Mouse (Mus musculus): ENCODE data around the gene Lbhd2.

Gene Lbhd2

DNA sequence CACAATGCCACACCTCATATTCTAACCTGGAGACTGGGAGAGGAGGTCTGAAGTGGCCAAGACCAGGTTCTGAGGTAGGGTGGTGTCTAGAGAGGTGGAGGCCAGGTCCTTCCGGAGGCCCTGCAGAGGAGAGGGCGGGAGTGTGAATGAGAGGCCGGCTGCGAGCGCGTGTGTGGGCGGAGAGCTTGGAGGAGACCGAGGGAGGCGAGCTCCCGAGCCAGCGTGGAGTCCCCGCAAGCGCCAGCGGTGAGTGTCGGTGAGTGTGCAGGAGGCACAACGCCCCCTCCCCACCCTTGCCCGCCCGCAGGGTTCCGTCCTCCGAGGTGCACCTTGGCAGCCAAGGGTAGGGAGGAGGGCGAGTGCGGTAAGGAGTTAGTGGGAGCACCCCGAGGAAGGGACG lies at the start of gene Lbhd2:
Gene Lbhd2, plus strand, starts transcription at position 188 of the 400 bp plus-strand sequence.
- DNase-seq (ENCODE audit: low read depth, low spot score), result peak; percentile 31

DNA sequence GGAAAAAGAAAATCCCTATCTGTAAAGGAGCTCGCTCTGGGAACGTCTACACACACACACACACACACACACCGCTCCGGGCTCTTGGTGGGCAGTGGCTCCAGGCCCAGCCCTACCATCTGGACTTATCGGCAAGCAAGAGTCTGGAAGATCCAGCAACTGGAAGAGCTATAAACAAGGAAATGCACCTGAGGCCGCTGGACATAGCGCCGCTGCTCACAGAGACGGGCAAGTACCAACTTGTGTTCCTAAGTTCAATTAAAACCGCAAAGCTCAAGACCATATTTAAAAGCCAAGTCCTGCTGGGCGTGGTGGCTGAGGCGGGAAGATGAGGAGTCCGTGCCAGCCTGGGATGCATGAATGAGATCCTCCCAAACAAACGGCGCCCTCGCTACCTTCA lies 45.9 kb upstream of the Lbhd2 start:
- DNase-seq (ENCODE audit: low read depth, low spot score), result no peak

- DNase-seq (ENCODE audit: low read depth, low spot score), result no peak
Observed at GRCm38 (mm10) chr12:111361319-111362098, 45.1 kb upstream of the Lbhd2 start.

DNA sequence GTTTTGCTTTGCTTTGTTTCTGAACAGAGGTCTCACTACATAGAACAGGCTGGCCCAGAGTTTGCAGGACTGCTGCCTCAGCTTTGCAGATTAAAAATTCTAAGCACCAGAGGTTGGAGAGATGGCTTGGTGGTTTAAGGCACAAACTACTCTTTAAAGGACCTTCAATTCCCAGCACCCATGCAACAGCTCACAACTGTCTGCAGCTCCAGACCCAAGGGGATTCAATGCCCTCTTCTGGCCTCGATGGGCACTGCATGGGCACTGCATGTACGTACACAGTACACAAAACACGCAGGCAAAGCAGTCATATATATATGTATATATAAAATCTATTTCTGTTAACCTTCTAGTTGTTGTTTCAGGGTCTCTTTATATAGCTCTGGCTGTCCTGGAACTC lies 42.4 kb upstream of the Lbhd2 start:
- DNase-seq (ENCODE audit: low read depth, low spot score), result peak; percentile 59

GRCm38 (mm10) chr12:111367065-111367464 lies 39.5 kb upstream of the Lbhd2 start:
- no peak for DNase-seq (ENCODE audit: low read depth, low spot score)

DNA sequence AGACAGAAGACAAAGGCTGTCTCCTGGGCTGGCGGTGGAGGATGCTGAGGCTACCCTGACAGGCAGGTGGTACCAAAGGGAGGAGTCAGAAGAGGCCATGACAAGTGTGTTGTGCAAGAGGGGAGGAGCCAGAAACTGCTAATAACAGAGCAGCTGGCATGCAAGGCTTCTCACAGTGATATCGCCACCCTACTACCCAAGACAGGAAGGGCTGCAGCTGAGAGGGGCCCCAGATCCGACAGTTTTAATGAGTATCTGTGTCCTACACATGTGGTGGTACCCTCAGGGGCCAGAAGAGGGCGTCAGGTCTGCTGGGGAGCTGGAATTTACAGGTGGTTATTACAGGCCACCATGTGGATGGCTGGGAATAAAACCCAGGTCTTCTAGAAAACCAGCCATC lies 36.4 kb upstream of the Lbhd2 start:
- peak; percentile 73 for DNase-seq (ENCODE audit: low read depth, low spot score)

GRCm38 (mm10) chr12:111371905-111372304 lies 34.7 kb upstream of the Lbhd2 start:
- DNase-seq (ENCODE audit: low read depth, low spot score), result no peak

DNA sequence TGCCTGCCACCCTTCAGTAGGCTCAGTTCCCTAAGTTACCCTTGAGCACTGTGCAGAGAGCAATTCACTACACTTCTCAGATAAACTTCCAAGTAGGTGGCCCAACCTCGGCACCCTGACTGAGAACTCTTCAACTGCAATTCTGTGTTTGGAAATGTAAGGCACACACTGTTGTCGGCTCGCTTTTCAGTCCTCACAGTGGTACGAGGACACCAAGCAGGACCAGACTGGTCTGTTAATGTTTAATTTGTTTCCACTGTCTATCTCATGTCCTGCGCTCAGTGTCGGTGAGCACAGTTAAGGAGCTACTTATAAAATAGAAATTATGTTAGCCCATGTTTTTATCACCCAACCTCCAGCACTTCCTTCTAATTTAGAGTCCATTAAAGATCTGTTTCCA lies 33.2 kb upstream of the Lbhd2 start:
- DNase-seq (ENCODE audit: low read depth, low spot score), result no peak

- no peak for DNase-seq (ENCODE audit: low read depth, low spot score)
Observed at GRCm38 (mm10) chr12:111374727-111375126, 31.9 kb upstream of the Lbhd2 start.

DNA sequence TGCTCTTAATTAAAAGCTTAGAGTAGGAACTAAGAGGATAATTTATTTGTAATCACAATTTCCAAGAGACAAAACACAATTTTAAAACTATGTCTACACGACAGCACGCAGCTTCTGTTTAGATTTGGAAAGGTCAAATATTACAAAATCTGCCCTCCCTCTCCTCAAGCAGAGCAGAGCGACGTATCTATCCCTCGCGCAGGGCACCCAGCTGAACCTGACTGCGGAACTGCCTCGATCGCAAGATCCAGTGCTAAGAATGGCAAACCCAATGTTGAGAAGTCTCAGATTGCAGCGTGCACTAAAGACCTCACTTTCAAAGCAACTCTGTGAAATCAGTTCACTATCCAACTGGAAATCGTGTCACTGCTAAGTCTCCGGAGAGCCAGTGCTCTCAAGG lies 31.1 kb upstream of the Lbhd2 start:
- no peak for DNase-seq (ENCODE audit: low read depth, low spot score)

DNA sequence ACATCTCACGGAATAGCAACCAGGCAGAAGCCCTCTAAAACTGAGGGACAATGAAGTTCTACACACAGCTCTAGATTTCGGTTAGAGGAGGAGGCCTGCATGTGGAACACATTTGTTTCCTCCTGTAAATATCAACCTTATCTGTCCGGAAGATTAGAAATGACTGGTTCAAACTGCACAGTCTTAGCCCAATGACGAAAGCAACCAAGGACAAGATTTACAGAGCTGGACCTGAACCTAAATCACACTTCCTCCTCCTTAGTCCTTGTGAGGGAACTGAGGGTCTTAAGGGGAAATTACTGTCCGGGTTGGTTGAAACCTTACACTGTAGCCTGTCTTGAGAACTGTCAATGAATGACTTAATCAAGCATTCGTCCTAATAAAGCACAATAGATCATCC lies 30.6 kb upstream of the Lbhd2 start:
- no peak for DNase-seq (ENCODE audit: low read depth, low spot score)

- peak; percentile 27 for DNase-seq (ENCODE audit: low read depth, low spot score)
Observed at GRCm38 (mm10) chr12:111376826-111377331, 29.7 kb upstream of the Lbhd2 start.

DNA sequence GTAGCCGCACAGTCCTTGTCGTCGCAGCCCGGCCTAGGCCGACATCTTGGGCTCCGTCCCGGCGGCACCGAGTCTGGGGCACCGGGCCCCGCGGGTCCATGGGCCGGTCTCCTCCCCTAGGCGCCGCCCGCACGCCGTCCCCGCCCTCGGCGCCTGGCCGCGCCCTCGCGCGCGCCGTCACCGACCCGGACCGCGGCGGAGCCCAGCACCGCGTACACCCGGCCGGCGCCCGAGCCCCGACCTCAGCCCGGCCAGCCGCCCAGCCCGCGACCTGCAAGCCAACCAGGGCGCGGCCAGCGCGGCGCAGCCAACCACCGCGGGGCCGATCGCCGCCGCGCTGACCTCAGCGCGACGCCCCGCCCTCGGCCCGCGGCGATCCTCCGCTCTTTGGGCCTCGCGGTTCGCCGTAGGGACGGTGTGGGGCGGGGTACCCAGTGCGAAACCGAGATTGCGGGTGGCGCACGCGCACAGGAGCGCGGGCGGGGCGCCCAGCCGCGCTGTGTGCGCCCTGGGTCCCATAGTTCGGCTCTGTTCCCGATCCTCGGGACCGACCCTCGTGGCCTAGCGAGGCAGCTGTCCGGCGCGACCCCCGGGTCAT lies 29.1 kb upstream of the Lbhd2 start, which contains the start of gene Cdc42bpb:
Gene Cdc42bpb, minus strand, starts transcription at position 343 of the 598 bp plus-strand sequence.
- DNase-seq (ENCODE audit: low read depth, low spot score), result peak; percentile 89

GRCm38 (mm10) chr12:111377986-111378490 lies 28.6 kb upstream of the Lbhd2 start:
- peak; percentile 71 for DNase-seq (ENCODE audit: low read depth, low spot score)

GRCm38 (mm10) chr12:111378812-111379211 lies 27.8 kb upstream of the Lbhd2 start:
- DNase-seq (ENCODE audit: low read depth, low spot score), result no peak

DNA sequence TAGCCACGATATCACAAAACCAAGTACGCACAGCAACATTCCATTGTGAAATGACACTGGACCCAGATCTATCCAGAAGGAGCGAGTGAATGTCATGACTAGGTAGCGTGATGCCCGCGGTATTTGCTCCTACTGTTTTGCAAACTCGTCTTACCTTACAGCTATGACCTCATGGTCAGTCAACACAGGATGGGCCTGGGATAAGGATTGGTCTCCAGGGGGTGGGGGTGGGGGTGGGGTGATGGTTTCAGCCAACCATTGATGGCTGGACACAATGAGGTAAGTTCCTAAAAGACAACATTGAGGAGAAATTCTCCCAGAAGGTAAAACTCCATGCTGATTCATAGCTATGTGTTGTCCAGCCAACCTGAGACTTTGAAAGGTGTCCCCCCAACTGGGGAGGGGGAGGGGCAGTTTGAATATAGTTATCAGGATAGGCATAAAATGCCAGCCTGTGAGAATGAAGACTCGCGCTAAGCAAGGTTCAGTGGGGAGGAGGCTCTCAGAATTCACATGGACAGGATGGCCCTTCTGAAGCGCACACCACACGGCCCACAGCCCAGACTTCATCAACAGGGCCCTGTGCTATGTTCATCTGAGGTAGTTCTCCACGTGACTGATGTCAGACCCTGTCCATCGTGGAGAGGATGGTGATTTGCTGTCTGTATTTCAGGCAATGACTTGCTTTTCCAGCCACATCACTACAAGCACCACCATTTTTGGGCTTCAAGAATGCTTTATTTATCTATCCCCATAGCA lies 20.5 kb upstream of the Lbhd2 start:
- DNase-seq (ENCODE audit: low read depth, low spot score), result no peak

- DNase-seq (ENCODE audit: low read depth, low spot score), result no peak
Observed at GRCm38 (mm10) chr12:111386642-111387120, 19.9 kb upstream of the Lbhd2 start.

GRCm38 (mm10) chr12:111387146-111387545 lies 19.5 kb upstream of the Lbhd2 start:
- DNase-seq (ENCODE audit: low read depth, low spot score), result no peak

GRCm38 (mm10) chr12:111394008-111394407 lies 12.6 kb upstream of the Lbhd2 start:
- DNase-seq (ENCODE audit: low read depth, low spot score), result no peak

DNA sequence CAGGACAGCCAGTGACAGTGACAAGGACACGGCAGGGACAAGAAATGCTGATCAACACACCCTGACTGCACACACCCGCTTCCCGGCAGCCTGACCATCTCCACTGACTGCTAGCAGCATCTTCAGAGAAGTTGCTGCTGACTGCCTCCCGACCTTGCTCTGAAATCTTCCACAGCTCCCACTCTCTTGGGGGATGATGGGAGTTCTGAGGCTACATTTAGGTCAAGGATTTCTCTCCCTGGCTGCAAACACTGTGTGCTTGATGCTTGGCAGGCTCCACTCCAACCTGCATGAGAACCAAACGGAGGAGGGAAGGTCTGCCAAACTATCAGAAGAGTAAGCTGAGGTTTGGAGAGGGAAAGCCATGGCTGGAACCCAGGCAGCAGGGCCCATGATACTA lies 9.6 kb upstream of the Lbhd2 start:
- no peak for DNase-seq (ENCODE audit: low read depth, low spot score)

DNA sequence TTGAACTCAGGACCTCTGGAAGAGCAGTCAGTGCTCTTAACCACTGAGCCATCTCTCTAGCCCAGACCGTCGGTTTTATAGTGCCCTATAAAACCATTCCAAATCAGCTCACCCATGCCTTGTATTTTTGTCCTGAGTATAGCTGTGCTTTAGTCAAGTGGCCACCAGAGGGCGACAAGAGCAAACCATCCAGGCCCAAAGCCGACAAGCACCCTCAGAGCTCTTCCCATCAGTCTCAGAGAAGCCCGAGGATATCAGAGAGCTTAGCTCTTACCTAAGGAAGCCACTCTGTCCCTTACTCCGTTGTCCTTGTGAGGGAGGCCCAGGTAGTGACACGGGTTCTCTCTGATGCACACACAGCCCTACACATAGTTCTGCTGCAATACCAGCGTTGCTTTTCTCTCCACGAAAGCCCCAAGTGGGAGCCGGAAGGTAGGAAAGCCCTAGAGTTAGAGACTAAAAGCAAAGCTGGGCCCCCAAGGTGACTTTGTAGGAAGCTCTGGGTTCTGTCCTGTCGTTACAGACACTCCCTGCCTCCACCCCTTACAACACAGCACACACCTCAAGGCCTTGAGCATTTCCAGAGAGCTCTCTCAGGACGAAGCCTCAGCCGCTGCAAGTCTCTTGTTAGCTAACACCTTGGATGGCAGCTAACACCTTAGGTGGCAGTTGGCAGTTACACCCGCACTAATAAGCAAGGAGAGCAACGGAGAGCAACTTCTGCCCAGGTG lies 5.0 kb upstream of the Lbhd2 start:
- peak; percentile 86 for DNase-seq (ENCODE audit: low read depth, low spot score)
